Mouse (Mus musculus): ENCODE data around the gene Syt12.

DNA sequence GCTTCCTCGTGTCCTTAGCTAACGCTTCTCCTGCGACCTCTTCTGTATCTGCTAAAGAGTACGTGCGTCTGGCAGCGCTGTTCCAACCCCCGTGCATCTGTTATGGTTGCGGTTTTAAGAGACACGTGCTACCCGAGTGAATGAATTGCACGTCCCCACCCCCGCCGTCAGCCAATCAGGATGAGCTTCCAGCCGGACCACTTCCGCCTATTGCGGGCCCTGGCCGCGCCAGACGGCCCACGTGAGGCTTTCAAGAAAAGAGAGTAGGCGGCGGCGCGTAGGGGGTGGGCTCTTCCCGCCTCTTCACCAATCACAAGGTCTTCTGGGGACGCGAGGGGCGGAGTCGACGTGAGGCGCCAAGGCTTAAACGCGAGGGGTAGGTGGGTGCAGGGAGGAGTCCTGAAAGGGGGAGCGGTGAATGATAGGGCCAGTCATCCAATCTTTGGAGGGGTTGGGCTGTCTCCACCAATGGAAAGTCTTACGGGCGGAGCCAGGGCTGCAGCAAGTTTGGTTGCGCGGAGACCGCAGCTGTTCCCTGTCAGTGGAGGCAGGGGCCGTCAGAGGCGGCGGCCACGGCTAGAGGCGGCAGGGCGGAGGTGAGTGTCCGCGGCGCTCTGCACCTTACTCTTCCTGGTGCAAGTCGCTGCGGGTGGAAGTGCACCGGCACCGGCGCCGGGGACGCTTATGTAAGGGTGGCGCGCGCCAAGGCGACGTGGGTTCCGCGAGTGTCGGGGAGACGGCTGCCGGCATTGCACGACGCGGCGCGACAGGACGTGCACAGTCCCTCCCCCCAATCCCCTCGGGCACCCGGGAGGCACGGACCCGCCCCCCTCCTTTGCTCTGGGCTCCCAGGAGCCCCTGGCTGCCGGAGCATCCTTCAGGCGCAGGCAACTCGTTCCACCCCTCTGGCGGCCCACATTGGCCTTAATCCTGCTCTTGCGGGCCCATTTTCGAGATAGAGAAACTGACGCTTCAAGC lies 33.0 kb upstream of the Syt12 start, which contains the start of gene Pcx:
- no peak for TF ChIP-seq CTCF (IDR thresholded peaks at IDR 0.05; ENCODE audit: insufficient read depth, low read depth, low read length)
- peak; percentile 62 for TF ChIP-seq POLR2A (IDR thresholded peaks at IDR 0.05; ENCODE audit: insufficient read depth, low read depth, low read length)
